Mouse (Mus musculus) cerebellum, adult 2 months (tissue): ENCODE measurements around the gene Yap1.

ENCODE experiments used
- CTCF ChIP-seq: fragments of 200-500 bp; IDR thresholded peaks from 2 replicates; pipeline ENCODE4 v1.5.1; 2011; ENCODE audit warnings: low read depth, mild to moderate bottlenecking, control low read depth, low read length, moderate library complexity, borderline replicate concordance; ENCODE audit not compliant: insufficient read depth
- POLR2A ChIP-seq: fragments of 200-500 bp; IDR thresholded peaks from 2 replicates; pipeline ENCODE4 v1.6.1; 2011; ENCODE audit warnings: low read length, control low read depth, borderline replicate concordance; ENCODE audit not compliant: insufficient read depth

GRCm38 (mm10) chr9:8035546-8035945 is 31.1 kb upstream of the Yap1 start:
- no peak for TF ChIP-seq CTCF
- no peak for TF ChIP-seq POLR2A
